Mouse (Mus musculus): ENCODE measurements around the gene Syce1l.

Syce1l gene

DNA sequence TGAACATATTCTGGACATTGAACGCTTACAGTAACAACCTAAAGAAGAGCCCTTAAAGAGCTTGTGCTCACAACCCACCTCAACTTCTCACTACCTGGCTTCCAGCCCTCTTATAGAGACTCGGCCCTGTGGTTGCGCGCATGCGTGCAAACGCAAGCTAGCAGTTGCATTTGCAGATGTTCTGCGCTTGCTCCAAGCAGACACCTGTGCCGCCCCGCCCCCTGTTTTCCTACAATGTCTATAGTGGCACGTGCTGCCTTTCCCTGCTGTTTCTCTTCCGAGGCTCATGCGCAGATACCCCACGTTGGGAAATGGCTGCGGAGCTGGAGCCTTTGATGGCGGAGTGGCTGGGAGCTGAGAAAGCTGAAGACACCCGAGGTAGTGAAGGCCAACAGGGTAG lies at the start of gene Syce1l:
Gene Syce1l (plus strand): TSS at position 288 of the 400 bp plus-strand sequence.
- DNase-seq (ENCODE audit: low spot score in 2 of 2), result no peak

DNA sequence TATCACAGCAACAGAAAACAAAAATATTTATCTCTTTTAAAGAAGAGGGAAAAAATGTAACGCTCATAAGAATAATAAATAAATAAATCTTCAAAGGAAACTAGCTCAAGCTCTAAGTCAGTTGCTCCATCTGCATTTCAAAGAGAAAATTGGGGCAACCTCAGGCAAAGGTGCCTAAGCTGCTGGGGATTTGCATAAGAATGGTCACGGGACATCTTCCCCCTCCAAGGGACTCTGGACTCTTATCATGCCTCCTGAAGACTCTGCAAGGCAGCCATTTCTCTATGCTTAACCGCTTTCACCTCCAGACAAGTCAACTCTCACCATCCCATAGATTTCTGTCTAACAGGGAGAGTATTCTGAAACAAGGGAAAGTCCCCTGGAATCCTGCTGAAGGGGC lies 44.6 kb upstream of the Syce1l start:
- DNase-seq (ENCODE audit: low spot score in 2 of 2), result no peak

DNA sequence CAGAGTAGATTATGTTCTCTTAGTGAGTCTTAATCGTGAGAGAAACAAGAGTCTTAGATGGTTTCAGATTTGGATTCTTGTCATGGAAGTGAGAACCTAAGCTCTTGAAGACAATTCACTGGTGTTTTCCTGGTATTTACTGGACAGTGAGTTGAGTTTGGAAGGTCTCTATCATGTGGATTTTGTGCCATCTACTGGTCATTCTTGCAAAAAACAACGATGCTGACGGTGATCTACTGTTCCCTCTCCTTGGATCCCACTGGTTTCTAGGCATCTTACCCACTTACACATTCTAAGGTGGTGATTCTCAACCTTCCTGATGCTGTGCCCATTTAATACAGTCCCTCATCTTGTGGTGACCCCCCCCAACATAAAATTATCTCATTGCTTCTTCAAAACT lies 10.4 kb upstream of the Syce1l start:
- DNase-seq (ENCODE audit: low spot score in 2 of 2), result peak; percentile 48 to 54

DNA sequence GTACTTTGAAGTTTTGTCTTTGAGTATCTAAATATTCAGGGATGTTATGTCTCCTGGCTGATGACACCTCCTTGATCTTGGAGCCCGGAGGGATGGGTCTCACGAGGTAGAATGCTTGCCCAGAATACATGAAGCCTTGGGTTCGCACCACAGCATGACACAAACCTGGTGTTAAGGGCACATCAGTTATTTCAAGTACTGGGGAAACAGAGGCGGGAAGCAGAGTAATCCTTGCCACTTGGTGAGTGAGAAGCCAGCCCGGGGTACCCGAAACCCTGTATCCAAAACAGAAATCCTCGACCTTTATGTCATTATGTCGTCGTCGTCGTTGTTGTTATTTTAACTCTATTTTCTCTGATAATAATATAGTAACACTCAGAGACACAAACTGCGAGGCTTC lies 8.9 kb upstream of the Syce1l start:
- DNase-seq (ENCODE audit: low spot score in 2 of 2), result no peak

DNA sequence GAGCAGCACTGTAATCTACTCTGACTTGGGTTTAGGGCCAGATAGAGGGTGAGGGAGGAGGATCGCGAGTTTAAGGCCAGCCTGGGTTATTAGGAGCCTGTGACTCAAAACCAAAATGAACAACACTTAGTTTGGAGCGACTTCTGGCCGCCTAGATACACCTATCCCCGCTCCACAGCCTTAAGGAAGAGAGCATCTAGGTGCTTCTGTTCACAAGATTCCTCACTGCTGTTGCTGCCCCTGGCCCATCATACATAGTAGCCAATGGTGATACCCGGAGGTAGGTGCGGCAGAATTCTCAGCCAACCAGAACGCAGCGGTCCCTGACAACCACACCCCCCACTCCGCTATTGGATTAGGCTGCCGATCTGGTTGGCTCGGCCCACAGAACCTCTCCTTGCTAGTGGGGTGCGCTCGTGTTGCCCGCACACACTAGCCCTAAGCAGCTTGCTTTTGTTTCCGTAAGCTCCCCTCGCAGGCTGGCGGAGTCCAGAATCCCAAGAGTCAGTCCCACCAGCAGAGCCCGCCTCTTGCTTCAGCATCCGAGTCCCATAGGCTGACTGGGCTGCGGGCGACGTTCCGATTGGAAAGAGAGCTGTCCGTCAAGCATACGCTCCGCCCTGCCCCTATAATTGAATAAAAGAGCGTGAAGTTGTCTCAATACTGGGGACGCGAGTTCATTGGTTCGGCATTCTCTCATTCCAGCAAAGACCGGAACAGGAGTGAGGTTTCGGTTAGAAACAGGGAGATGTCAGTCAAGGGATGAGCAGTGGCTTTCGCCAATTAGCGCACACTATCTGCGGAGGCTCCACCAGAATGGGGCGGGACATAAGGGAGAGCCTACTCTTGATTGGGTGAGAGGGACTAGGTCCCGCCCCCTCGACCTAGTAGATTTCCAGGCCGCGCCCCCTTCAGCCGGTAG lies 8.1 kb upstream of the Syce1l start, which contains the start of gene Mon1b:
Gene Mon1b (plus strand): TSS at position 918 of the 922 bp plus-strand sequence.
- peak; percentile 97 to 99 for DNase-seq (ENCODE audit: low spot score in 2 of 2)

DNA sequence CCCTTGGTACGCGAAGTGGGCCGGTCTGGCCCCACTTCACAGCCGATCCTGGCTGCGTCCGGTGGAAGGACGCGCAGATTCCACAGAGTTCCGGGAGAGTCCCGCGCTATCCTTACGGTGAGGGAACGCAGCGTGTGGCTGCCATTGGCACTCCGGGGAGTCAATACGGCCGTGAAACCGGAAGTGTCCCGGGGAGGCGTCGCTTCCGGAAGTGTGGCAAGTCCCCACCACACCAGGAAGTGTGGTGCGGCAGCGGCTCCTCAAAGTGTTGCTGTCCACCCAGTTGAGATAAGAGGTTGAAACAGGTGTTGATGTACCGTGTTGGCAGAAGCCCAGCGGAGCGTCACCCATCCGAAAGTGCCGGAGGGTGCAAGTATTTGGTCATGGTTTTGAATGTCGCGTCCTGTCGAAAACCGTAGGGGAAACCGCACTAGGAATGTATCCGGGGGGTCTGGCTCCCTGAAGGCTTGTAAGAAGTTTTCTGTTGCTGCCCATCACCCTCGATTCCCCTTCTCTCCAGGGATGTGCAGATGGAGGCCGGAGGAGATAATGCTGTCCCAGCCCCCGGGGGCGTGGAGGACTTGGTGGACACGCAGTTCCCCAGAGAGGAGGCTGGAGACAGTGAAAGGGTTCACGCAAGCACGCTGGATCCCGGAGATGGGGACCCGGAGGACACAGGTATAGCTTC lies 7.3 kb upstream of the Syce1l start:
- DNase-seq (ENCODE audit: low spot score in 2 of 2), result peak; percentile 93 to 94

DNA sequence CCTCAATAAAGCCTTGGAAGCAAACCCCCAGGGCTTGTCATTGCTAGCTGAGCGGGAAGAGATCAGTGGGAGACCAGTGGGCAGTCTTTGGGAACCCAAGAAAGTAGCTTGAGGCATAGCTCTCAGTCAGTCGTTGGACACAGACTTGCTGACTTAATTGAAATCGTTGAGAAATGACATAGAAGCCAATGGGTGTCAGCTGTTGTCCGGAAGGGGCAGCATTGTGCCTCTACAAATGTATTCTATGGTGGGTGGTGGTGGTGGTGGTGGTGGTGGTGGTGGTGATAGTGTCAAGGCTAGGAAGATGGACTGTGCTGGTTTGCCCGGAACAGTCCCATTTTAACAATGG lies 6.8 kb upstream of the Syce1l start:
- no peak for DNase-seq (ENCODE audit: low spot score in 2 of 2)

DNA sequence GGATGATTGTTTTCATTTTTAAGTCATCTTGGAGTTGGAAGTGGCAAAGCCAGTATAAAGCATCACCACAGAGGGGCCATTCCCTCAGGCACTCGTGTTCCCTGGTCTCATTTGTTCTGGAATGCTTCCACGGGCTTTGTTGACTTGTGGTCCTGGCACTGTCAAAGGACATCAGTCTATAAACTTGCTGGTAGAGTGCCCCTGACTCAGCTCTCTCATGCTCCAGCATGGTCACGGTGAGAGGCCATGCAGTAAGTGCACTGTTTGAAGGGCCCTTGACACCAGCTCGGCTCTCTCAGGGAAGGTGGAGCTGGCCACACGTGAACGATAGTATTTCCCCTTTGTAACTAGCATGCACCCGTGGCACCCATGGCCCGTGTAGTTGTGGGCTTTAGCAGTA lies 2.7 kb upstream of the Syce1l start:
- no peak for DNase-seq (ENCODE audit: low spot score in 2 of 2)

DNA sequence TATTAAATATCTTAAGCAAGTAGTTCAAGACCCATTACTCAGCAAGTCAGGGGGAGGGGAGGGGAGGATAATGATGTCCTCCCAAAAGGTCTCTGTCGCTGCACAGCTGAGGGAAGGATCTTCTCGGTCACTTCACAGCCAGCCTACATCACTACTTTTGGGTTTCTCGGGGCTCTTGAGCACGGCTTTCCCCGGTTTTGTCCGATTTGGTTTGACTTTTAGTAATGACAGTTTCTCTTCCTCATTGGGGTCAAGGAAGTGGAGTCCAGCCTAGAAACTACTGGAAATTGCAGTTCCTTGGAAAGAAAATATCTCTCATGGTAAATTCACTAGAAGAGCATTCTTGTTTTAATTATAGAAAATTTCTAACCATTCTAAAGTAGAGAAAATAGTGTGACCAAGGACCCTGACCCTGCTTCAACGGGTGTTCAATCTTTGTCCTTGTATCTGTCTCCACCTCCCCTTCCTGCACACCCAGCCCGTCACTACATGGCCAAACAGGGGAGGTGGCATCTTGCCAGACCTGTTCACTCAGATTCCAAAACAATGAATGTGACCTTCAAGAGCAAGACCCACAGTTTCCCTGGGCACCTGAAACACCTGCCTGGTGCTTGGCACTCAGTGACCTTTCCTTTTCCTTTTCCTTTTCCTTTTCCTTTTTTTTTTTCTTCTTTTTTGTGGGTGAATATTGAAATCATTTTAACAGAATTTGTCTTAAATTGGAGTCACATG lies 632 bp downstream of the Syce1l start:
- DNase-seq (ENCODE audit: low spot score in 2 of 2), result no peak

DNA sequence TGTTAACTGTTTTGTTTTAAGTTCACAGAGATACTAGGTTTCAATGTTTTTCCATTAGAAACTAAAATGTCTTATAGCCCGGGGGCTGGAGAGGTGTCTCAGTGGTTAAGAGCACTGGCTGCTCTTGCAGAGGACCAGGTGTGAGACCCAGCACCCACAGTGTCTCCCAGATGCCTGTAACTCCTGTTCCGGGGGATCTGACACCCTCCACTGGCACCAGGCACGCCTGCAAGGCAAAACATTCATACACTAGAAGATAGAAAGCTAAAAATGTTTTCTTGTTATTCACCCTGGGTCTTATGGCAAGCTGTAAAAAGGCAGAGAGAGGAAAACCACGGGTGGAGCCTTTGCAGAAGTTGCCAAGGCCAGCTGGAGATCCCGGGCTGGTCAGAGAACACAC lies 2.2 kb downstream of the Syce1l start:
- DNase-seq (ENCODE audit: low spot score in 2 of 2), result no peak

DNA sequence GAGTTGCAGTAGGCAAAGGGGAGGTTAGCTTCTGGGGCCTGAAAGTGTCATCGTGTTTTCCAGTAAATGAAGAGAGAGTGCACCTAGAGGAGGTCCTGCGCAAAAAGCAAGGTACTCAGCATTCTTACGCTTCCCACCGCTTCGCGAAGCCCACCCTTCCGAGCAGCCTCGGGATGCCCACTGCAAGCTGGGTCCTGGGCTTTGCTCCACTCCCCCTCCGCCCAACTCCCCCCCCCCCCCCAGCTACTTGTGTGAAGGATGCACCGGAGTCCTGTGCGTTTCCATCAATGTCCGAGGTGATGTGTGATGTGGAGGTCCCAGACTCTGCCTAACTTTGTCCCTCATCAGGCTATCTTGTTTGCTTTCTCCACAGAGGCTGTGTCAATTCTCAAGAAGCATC lies 9.4 kb downstream of the Syce1l start:
- no peak for DNase-seq (ENCODE audit: low spot score in 2 of 2)

DNA sequence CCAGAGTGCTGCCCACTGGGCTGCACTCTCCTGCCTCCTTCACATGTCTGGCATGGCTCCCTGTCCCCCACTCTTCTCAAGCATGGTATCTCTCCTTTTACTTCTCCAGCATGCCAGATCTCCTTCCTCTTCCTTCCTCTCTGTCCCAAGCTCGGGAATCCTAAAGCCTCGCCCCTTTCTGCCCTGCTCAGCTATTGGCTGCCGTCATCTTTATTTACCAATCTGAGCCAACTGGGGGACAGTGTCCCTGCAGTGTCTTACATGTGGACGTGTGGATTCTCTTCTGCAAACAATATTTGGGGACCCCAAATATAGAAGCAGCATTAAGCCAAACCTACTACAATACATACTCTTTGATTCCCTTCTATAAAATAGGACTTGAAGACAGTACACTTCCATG lies 10.1 kb downstream of the Syce1l start:
- DNase-seq (ENCODE audit: low spot score in 2 of 2), result no peak

DNA sequence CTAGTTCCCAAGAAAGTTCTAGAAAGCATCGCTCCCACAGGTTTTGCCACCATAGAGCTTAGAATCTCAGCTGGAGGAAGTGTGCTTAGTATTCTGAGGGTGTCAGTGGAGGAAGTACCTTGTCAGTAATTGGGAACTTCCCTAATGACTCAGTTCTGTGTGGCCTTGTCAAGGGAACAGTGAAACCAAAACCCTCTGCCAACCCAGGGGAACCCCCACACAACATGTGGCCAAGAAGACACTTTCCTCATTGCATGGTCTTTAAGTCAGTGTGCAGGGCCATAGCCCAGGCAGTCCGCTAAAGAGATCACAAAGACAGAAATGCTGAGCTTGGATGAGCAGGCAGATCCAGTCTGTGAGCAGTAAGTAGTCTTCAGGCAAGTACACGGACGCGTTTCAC lies 13.1 kb downstream of the Syce1l start:
- no peak for DNase-seq (ENCODE audit: low spot score in 2 of 2)

DNA sequence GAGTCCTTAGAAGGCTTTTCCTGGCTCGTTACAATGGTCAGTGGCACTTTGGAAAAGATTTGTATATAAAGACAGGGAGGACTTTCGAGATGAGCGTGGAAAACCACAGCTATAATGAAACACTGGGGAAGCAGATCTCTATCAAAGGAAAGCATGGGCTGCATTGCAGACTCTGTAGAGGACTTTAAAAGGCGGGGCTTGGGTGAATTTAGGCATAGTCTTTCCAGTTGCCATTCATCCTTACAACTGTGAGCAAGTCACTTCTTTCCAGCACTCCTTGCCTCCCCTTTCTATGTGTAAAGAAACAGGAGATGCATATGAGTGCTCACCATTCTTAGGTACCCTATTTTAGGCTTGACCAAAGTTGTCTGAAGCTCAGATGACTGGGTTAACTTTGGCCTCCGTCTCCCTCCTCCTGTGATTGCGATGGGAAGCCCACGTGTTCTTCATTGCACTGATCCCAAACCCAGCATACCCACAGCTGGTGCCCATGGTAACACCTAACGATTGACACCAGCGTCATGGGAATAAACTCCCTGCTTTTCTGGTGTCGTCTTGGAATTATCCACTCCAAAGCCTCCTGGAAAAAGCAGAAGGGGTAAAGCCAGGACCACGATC lies 13.8 kb downstream of the Syce1l start:
- no peak for DNase-seq (ENCODE audit: low spot score in 2 of 2)

DNA sequence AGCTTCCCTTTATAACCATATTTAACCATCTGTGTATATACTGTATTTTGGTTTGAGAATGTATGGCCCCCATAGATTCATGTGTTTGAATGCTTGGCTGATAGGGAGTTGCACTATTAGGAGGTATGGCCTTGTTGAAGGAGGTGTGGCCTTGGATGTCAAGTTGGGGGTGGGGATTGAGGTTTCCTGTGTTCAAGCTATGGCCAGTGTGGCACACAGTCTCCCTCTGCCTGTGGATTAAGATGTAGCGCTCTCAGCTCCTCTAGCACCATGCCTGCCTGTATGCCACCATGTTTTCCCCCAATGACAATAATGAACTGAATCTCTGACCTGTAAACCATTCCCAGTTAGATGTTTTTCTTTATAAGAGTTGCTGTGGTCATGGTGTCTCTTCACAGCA lies 17.1 kb downstream of the Syce1l start:
- DNase-seq (ENCODE audit: low spot score in 2 of 2), result no peak

DNA sequence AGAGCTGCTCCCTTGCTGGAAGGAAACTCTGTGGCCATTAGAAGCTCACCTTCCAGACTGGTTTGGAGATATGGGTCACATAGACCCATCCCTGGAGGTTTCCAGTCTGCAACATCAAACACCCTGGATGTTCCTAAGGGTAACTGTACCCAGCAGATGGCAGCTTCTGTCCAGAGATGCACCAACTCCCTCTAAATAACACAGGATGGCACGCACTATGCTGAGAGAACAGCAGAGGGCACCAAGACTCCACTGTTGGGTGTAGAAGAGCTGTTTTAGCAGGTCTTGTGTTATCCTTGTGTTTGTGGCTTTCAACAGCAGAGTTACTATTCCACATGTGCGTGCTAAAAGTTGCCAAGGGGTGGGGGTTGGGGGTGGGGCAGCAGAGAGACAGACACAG lies 21.5 kb downstream of the Syce1l start:
- peak; percentile 90 to 94 for DNase-seq (ENCODE audit: low spot score in 2 of 2)

DNA sequence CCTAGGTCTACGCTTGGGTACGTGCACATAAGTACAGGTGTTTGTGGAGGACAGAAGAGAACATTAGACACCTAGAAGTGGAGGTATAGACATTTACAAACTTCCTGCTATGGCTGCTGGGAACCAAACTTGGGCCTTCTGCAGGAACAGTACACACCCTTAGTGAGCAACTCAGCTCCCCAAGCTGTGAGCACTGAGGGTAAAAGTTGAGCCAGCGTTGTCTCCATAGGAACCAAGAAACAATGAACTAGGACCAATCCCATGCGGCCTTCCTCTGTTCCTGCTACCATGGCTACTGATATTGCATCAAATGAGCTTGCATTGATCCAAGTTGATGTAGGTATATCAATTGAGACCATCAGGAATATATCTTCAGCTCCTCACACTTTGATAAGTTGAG lies 22.0 kb downstream of the Syce1l start:
- no peak for DNase-seq (ENCODE audit: low spot score in 2 of 2)

DNA sequence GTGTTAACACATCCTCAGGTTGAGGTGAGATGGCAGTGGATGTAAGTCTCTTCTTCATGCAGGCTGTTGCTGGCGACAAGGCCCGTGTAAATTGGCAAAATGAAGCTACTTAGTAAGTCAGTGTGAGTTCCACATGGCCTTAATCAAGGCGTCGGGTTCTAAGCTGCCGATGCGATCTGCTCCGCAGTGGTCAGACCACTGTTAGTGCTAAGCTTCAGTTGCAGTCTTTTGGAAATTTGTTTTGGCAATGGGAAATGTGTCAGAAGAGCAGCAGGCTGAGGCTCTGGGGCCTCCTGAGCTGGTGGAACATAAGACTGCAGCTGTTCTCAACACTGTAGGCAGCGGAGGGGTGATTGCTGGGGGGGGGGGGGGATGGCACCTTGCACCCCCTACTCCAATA lies 22.9 kb downstream of the Syce1l start:
- no peak for DNase-seq (ENCODE audit: low spot score in 2 of 2)

DNA sequence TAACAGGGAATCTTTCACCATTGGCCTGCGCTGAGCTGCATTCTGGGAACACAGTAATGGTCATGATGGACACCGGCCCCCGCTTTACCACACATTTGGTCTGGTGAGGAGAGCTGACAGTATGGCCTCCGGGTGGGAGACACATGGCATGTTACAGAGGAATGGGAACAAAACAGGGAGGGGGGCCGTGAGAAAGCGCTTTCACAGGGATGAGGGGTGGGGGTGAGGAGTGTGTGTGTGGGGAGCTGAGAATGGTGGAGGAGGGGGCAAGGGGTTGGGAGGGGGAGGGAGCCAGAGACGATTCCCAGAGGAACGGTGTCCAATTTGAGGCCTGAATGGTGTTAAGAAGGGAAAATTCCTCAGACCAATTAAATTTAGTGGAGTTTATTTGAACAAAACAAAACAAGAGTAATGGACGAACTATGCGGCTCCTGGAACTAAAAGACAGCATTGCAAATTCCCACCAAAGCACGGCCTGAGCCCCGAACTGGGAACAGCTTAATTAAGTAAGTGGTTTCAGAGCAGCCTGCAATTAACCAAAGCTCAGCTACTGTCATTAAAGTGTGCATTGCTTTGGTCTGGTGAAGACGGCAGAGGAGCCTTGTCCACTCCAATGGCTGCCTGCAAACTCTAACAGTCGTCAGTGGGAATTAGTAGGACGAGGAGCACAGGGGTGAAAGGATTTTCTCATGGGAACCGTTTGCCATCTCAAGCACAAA lies 23.9 kb downstream of the Syce1l start:
- DNase-seq (ENCODE audit: low spot score in 2 of 2), result no peak

DNA sequence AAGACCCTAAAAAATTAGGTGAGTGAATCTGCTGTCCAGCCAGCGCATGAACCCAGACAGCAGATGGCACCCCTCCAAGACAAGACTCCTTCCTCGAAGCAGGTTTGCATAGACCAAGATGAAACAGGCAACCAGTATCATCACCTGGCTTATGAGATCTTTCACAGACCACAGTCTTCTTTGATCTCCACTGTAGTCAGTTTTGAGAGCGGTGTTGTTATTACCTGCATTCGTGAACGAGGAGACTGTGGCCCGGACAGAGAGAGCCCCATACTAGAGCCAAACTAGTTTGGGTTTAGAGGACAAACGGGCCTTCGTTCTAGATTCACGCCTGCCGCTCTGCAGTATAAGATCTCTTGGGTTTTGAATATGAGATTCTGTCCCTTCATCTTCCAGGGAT lies 26.9 kb downstream of the Syce1l start:
- no peak for DNase-seq (ENCODE audit: low spot score in 2 of 2)

DNA sequence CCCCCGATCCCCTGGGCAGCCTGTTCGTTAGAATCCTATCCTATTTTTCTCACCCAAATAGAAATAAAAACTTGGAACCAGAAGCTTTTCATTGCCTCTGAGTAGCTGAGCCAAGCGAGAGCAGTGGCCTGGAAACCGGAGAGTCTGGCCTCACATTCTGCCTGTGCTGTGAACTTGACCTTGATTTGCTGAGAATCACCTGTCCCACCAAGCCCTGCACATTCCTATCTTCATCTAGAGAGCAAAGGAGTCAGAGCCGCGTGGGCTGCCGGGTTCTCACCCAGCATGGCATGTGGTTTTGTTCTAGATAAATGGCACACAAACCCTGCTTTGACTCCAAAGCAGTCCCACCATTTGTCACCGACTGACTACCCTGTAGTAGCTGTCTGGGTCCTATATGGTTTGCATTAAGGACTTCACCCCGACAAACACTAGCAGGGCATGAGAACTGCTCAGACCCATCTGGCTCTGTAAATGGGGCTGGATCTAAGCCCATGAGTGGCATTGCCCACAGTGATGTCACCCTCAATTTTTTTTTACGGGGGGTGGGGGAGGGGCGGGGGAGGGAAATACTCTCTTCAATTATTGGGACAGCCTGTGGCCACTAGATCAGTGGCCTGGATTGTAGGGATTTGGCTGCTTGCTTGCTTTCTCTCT lies 29.7 kb downstream of the Syce1l start:
- no peak for DNase-seq (ENCODE audit: low spot score in 2 of 2)
